Mouse (Mus musculus) retina, postnatal 1 day (tissue): ENCODE measurements around the gene Pla2g6.

ENCODE experiments used
- DNase-seq: peaks from one replicate; pipeline ENCODE4 v3.0.0-alpha.2; 2012

Gene Pla2g6

DNA sequence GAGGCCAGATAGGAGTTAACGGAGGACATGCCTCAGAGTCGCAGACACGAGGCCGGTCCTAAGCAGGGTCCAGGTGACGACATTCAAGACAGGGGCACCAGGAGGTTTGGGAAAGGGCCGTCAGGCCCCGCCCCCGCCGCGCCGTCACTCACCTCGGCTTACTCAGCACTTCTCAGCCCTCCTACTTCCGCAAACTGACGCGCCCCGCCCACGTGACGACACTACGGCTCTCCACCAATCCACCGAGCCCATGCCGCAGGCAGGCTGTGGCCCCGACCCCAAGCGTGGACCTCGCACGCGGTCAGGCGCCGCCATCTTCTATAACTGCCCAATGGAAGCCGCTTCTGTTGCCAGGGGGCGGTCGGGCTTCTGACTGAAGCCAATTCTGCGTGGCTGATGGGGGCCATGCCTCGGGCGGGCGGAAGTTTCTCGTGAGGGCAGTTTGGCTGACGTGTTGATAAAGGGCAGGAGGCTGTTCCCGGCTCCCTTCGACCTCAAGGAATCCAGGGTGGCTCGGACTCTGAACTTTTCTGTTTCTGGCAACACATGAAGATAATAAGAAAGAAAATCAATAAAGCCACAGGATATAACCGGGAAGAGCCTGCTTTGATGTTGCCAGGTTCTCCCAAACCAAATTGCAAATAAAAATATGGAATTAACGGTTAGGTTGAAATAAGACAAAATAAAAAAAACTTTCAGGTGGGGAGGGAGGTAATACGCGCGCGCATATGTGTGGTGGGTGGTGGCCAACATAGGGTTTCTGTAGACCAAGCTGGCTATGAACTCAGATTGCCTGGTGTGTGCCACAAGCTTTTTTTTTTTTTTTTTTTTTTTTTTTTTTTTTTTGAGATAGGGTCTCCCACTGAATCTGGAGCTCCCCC, at the start of gene Pla2g6:
Pla2g6 (minus strand) TSS at position 333 of the 881 bp plus-strand sequence.
- peak; percentile 99 for DNase-seq

- no peak for DNase-seq
Observed at GRCm38 (mm10) chr15:79377681-79378080, 49.5 kb upstream of the Pla2g6 start.

DNA sequence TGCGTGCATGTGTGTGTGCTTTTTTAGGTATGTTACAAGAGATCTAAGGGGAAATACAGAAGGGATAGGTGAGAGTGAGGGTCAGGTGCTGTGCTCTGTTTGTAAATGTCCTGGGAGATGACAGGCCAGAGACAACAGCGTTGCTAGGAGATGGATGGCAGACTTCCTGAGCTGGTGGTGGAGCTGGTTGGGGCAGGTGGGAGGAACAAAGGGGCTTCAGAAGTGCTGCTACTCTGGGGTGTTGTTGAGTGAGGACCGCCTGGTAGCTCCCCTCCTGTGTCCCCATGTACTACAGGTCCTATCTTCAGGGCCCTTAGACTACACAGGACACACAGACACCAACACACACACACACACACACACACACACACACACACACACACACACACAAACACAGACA, 46.6 kb upstream of the Pla2g6 start:
- no peak for DNase-seq

DNA sequence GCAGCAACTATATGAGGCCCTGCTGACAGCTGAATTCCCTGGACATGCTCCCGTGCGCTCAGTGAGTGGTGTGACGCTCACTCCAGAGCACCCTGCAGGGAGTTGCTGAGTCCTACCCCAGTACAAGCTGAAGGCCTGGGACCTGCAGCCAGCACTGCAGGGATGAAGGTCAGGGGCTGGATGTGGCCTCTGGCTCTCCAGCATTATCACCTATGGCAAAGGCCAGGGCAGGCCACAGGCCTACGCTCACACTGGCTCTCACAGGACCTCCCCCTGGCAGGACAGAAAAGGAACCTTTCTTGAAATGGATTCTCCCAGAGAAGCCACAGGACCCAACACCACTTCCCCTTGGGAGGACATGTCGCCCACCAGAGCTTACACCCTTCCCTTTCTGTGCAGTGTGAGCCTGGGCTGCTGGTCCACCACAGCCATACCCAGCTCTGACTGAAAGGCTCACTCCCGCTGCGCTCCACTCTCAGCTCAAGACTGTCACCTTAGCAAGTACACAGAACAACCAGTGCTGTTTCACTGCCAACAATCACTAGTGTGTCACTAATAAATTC, 42.2 kb upstream of the Pla2g6 start:
- no peak for DNase-seq

GRCm38 (mm10) chr15:79369452-79370280, 41.5 kb upstream of the Pla2g6 start:
- DNase-seq, result no peak

GRCm38 (mm10) chr15:79368861-79369440, 40.8 kb upstream of the Pla2g6 start:
- no peak for DNase-seq

DNA sequence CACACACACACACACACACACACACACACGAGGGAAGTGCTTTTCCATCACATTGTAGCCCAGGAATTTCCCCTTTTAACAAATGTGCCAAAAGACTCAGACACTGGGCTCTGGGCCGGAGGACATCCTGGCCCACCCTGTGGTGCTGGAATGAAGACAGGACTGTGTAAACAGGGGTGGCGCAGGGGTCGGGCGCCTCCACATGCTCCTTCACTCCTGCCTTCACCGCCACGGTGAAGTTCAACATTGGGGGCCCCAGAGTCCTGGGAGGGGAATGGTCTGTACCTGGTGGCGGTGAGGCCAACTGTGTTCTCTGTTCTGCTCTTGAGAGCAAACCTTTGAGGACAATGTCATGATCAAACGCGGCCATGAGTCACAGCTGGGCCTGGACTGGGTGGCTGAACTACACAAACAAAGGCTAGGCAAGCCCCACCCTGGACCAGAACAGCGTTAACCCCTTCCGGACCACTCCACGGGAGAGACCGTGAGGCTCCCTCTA, 40.2 kb upstream of the Pla2g6 start:
- no peak for DNase-seq

DNA sequence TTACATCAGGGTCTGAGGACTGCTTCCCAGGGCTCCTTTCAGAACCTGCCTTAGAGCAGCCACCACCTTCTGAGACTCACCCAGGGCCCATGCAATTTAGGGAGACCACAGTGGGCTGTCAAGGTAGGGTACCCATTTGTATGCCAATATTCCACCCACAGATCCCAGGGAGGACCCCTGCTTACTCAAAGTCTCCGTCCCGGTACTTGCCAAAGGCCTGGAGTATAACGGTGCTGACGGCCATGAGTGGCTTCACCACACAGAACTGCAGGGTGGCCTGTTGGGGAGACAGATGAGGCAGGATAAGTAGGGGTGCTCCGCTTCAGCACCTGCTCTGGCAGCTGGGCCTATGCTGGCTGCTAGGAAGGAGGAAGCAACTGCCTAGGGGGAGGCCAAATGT, 38.2 kb upstream of the Pla2g6 start:
- DNase-seq, result no peak

GRCm38 (mm10) chr15:79365068-79365467, 36.9 kb upstream of the Pla2g6 start:
- DNase-seq, result no peak

DNA sequence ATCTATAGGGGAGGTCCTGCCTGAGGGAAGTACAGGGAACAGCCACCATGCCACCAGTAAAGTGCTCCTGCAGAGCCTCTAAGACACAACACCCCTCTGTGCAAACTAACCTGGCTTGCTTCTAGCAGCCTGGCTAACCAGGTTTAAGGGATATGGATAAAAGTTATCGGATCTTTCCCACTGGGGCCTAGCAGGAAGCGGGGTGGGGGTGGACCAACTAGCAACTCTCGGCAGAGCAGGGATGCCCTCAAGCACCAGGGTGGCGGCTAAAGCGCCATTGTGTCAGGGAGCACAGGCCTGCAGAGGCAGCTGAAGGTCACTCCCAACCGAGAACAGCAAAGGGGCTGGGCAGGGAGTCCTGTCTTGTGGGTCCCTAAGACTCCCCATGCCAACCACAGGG, 35.9 kb upstream of the Pla2g6 start:
- no peak for DNase-seq

- DNase-seq, result no peak
Observed at GRCm38 (mm10) chr15:79361023-79361422, 32.8 kb upstream of the Pla2g6 start.

GRCm38 (mm10) chr15:79360371-79360770, 32.2 kb upstream of the Pla2g6 start:
- DNase-seq, result no peak

DNA sequence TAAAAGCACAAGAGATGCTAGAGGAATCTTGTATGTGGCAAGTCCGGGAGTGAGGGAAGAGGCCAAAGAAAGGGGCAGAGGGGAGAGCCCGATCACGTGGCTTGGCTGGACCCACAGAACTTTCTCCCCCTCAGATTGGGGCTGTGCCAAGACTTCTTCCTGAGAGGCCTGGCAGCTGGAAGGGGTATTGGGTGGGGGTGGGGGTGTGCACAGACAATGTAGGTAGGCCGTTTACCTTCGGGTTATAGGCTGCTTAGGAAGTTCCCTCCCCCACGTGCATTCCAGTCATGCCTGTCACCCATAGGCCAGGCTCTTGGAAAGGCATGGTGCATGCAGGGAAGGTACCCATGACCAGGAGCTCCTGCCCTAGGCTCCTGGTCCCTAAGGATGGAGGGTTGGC, 31.8 kb upstream of the Pla2g6 start:
- peak; percentile 69 for DNase-seq

DNA sequence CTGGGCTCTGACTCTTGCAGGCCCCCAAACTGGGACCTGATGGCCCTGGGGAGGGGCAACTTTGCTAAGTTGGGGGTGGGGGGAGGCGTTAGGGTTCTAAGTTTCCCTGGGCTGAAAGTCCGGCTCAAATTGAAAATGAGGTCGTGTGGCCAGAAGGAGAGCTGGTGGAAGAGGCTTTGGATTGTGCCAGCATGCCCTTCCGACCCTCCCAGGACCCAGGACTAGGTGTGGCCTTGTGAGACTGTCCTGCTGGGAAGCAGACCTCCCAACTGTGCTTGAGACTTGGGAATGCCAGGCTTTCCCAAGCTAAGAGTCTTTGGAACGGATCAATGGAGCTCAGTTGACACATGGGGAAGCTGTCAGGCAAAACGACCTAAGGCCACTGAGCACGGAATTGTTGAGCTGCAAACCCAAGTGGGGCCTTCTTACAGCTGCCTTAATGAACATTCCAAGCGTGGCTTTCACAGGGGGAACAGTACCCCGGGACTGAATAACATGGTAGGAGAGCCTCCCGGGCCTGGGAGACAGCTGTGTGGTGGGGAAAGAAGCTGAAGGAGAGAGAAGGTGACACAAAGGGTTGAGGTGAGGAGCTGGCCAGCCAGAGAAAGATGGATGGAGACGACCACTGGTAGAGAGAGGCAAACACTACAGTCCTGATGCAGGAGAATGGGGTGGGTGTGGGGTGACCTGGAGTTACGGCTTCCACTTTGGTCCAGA, 29.9 kb upstream of the Pla2g6 start:
- DNase-seq, result peak; percentile 46

DNA sequence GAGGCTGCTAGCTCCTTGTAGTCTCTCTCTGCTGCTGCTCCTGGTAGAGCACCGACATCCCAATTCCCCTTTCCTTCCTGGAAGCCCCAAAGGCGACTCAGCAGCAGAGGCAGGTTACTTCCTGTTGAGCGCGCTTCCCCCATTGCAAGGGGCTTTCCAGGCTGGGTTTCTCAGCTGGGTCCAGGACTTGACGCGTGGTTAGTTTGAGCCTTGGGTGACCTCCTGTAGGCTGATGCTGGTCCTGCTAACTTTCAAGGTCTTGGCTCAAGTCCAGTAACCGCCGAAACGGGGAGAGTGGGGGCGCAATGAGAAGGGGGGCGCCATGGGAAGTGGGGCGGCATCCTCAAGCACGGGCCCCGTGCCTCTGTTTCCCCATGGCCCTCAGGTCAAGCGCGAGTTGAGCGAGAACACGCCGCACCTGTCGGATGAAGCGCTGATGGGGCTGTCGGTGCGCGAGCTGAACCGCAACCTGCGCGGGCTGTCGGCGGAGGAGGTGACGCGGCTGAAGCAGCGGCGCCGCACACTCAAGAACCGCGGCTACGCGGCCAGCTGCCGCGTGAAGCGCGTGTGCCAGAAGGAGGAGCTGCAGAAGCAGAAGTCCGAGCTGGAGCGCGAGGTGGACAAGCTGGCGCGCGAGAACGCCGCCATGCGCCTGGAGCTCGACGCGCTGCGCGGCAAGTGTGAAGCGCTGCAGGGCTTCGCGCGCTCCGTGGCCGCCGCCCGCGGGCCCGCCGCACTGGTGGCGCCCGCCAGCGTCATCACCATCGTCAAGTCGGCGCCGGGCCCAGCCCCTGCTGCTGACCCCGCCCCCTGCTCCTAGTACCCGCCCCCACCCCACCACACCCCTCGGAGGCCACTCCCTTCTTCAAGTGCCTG, 29.1 kb upstream of the Pla2g6 start:
- peak; percentile 87 for DNase-seq

DNA sequence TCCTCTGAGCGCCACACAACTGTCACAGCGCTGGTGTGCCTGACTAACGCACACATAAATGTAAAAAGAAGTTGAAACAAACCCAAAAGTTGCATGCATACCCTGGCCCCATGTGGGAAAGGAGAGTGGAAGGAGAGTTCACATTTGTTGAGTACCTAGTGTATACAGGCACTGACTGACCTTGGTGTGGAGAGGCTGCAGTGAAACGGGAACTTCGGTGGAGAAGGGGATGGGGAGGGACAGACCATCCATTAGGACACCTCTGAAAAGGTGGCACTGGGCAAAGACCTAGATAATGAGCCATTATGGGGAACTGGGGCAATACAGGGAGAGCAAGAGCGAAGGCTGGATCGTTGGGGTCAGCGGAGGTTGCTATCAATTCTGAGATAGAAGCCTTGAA, 28.3 kb upstream of the Pla2g6 start:
- no peak for DNase-seq

DNA sequence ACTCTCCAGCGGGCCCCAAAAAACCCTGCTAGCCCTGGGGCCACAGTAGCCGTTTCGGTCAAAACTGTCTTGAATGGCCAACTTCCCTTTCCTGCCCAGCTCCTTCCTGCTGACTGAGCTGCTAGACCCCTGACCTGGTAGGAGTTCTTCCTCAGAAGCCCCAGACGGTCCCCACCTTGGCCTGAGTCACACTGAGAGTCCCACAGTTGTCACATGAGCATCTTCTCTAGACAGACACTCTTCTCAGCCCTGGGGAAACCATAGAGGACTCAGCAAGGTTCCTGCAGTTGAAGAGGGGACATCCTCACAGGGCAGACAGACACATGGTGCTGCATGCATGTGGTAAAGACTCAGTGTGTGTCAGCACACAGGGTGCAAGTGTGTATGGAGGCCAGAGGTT, 26.4 kb upstream of the Pla2g6 start:
- no peak for DNase-seq

DNA sequence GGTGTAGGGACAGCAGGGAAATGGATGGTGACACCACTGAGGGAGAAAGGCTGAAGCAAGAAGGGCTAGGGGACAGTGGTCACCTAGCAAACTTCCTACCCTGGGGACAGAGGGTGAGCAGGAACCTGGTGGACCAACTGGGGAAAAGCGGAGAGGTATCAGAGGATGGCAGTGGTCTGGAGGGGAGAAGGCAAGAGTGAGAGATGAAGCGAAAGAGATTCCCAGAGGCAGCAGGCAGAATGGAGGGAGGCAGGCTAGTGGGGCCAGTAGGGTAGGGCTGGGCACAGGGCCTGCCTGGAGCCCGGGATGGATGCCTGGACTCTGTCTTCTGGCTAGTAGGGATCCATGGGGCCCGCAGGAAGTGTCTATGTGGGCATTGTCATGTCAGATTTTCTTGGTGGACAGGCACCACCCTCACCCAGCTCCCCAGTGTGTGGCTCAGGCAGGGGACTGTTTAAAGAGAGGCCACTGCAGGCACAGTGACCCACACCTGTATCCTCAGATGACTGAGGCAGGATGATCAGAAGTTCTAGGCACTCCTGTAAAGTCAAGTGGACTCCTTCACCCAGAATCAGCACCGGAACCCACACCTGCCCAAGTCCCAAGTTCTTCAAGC, 25.6 kb upstream of the Pla2g6 start:
- DNase-seq, result no peak

DNA sequence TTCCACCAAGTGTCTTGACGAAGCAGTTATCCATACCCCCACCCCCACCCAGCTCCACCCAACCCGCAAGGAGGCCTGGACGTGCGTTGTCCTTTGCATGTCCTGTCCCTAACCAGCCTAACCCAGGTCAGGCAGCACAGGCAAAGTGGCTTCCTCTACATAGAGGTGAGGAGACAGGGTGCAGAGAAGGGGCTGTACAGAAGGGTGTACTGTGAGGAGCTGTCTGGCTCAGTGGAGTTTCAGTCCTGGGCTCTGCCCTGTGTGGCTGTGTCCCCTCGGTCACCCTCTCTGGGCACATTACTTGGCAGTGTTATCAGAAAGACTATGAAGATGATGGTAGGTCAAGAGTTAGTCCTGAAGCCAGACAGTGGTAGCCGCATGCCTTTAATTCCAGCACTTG, 24.3 kb upstream of the Pla2g6 start:
- DNase-seq, result no peak

DNA sequence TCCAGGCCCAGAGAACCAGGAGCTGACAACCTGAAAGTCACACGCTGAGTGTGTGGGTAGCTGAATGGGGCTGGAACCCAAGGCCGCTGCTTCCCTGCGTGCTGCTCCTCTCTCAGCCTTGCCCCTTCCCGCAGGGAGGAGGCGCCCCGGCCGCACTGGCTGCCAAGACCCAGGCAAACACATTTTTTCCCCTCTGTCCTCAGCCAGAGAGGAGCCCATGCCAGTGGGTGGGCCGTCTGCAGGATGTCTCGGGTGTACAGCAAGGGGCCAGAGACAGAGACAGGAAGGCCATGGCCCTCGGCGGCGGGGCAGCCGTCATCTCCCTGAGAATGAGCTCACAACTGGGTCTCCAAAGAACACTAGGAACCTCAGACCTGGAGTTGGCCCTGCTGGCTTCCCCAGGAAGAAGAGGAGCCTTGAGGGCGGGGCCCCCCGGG, 23.2 kb upstream of the Pla2g6 start:
- no peak for DNase-seq

- no peak for DNase-seq
Observed at GRCm38 (mm10) chr15:79350866-79351265, 22.7 kb upstream of the Pla2g6 start.
